Mouse (Mus musculus): ENCODE measurements at regions not wholly inside any gene's neighbourhood (a gene's known extent, or its start where the extent isn't known, plus 50 kb on each side); places are given as distances from the start of the nearest gene placed in this dataset.
A peak's percentile ranks its signal among the peaks of the same experiment; 100 is the strongest.

DNA sequence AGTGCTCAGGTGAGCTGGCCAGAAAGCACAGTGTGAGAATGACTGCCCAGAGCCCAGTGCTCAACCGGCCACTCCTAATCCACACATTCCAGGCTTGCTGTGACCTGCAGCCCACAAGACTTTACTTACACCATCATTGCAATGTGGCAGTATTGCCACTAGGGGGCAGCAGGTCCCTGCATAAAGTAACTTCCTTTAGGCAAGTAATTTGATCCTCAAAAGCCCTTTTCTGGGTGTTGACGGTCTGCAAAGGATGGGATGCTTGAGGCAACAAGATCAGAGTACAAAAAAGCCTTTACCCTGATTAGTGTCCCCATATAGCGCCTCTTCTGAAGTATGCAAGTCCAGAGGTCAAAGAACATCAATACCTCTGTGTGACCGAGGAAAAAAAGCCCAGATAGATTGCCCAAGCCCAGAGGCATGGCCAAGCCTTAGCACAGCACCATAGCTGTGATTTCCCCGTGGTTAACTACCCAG is 189.7 kb upstream of the Pkdcc start:
- TF ChIP-seq MYOD1 (IDR thresholded peaks at IDR 0.05; ENCODE audit: control insufficient read depth, insufficient read length, low read depth) (no peak), CTCF (IDR thresholded peaks at IDR 0.05; ENCODE audit: control insufficient read depth, insufficient read depth, insufficient read length) (peak; percentile 63), MAX (IDR thresholded peaks at IDR 0.05) (no peak)
